Mouse (Mus musculus) thymus, postnatal 36 days (tissue): Measurements from ENCODE around the gene Olfr560.

Experiments
- DNase-seq, 2 experiments: peaks; one replicate each; pipeline ENCODE4 v3.0.0; 2022; ENCODE audit warnings: mixed read lengths in 2 of 2

Gene Olfr560

GRCm38 (mm10) chr7:102759266-102759665, at the start of gene Olfr560, which contains the start of gene Olfr78:
TSS of gene Olfr560 (minus strand) at chr7:102759366.
TSS of gene Olfr78 (minus strand) at chr7:102759471.
- DNase-seq = no peak

- no peak for DNase-seq
Measured at GRCm38 (mm10) chr7:102803180-102803579, 44.0 kb upstream of the Olfr560 start, which contains the start of gene Olfr564. TSS of gene Olfr564 (plus strand) at chr7:102803480.

- no peak for DNase-seq
Measured at GRCm38 (mm10) chr7:102770921-102771320, 11.8 kb upstream of the Olfr560 start, which contains the start of gene Olfr561. TSS of gene Olfr561 (plus strand) at chr7:102771221.

- DNase-seq = no peak
Measured at GRCm38 (mm10) chr7:102752086-102752485, 7.1 kb downstream of the Olfr560 start.

- no peak for DNase-seq
Measured at GRCm38 (mm10) chr7:102737705-102738104, 21.5 kb downstream of the Olfr560 start.

GRCm38 (mm10) chr7:102733793-102734192, 25.4 kb downstream of the Olfr560 start:
- no peak for DNase-seq

GRCm38 (mm10) chr7:102727391-102727790, 31.8 kb downstream of the Olfr560 start, which contains the start of gene Olfr559:
TSS of gene Olfr559 (minus strand) at chr7:102727491.
- DNase-seq = no peak

- DNase-seq = no peak
Measured at GRCm38 (mm10) chr7:102718970-102719369, 40.2 kb downstream of the Olfr560 start, which contains the start of gene Olfr33. TSS of gene Olfr33 (minus strand) at chr7:102719070.

GRCm38 (mm10) chr7:102701915-102702314, 57.3 kb downstream of the Olfr560 start, which contains the start of gene Olfr558:
TSS of gene Olfr558 (plus strand) at chr7:102702215.
- no peak for DNase-seq
